8 mouse cellular contexts compared by ENCODE assay signal in the genomic region with DNA sequence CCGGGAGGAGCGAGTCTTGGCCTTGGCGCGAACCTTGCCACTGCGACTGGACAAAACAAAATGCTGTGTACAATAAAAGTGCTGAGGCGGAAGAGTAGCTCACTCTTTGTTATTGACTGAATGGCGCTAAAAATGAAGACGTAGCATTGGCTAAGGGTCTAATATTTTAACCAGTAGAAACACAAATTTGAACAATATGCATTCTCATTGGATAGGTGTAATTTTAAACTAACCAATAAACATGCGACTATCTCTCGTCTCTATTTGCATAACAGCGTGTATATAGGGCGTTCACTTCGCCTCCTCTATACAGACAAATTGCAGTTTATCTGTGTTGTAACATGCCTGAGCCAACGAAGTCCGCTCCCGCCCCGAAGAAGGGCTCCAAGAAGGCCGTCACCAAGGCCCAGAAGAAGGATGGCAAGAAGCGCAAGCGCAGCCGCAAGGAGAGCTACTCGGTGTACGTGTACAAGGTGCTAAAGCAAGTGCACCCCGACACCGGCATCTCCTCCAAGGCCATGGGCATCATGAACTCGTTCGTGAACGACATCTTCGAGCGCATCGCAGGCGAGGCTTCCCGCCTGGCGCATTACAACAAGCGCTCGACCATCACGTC. TPM values are rescaled to one million over a fixed set of nuclear protein-coding genes. Genes with fewer than 3 reads are reported as not detected.
DNase-seq lines count a peak whose midpoint lies in the region; ATAC-seq and TF ChIP-seq lines count a peak whose summit lies in the region.
"Not testable (repeated sequence)": the region's sequence is repeated elsewhere in the genome, so short reads cannot be mapped to it uniquely, and the experiment has no call there.

A gene (plus strand): TSS at position 288 of the 616 bp plus-strand sequence.

- not testable (repeated sequence) for H3K27me3 ChIP-seq in ES-Bruce4 (ENCODE audit: control insufficient read depth, insufficient read depth, low read length, poor library complexity, severe bottlenecking); forebrain, embryonic 11.5 days (ENCODE audit: control insufficient read depth, insufficient read depth, low read length); heart, postnatal 0 days (ENCODE audit: control insufficient read depth, insufficient read depth, low read length); liver, embryonic 12.5 days (replicated peaks); myocyte (ENCODE audit: control insufficient read depth, insufficient read depth, insufficient read length); stomach, embryonic 15.5 days (replicated peaks)

- peak within 1 kb of the TSS; percentile 70 for H3K4me2 ChIP-seq in forebrain, embryonic 11.5 days (ENCODE audit: low read depth, low read length, severe bottlenecking)
- peak within 1 kb of the TSS; percentile 66 for H3K4me2 ChIP-seq in heart, postnatal 0 days (ENCODE audit: low read depth, low read length)
- H3K4me2 ChIP-seq in liver, embryonic 12.5 days, result peak within 1 kb of the TSS; percentile 83
- H3K4me2 ChIP-seq in myocyte (ENCODE audit: low read depth), result peak within 1 kb of the TSS; percentile 79
- peak within 1 kb of the TSS; percentile 62 for H3K4me2 ChIP-seq in stomach, embryonic 15.5 days

- TF ChIP-seq EP300 in ES-Bruce4 (IDR thresholded peaks at IDR 0.05; ENCODE audit: insufficient read depth, low read depth, low read length); heart, postnatal 0 days (IDR thresholded peaks at IDR 0.05; ENCODE audit: low read depth): not testable (repeated sequence)

- not testable (repeated sequence) for H3K36me3 ChIP-seq in ES-Bruce4 (ENCODE audit: control insufficient read depth, insufficient read depth, low read length, poor library complexity, severe bottlenecking); forebrain, embryonic 11.5 days (ENCODE audit: control insufficient read depth, insufficient read depth, low read length); heart, postnatal 0 days (replicated peaks; ENCODE audit: control insufficient read depth, insufficient read depth, low read length); liver, embryonic 12.5 days; myocyte (ENCODE audit: control insufficient read depth, insufficient read depth); stomach, embryonic 15.5 days

- H3ac ChIP-seq in myocyte (ENCODE audit: control insufficient read depth, insufficient read length), result not testable (repeated sequence)

- not testable (repeated sequence) for H3K79me2 ChIP-seq in myocyte (ENCODE audit: control insufficient read depth, insufficient read depth)

- peak; percentile 96 for DNase-seq in c-Kit-positive CD71-positive TER-119-positive erythroid progenitor cells, embryonic 14.5 days (ENCODE audit: low spot score)
- DNase-seq in forebrain, embryonic 11.5 days (ENCODE audit: low spot score), result peak; percentile 85
- DNase-seq in heart, postnatal 0 days (ENCODE audit: low spot score), result peak; percentile 96
- DNase-seq in kidney, postnatal 25 days, result peak; percentile 52 to 58

- H3K4me1 ChIP-seq in ES-Bruce4 (ENCODE audit: control insufficient read depth, insufficient read depth, low read length); forebrain, embryonic 11.5 days (replicated peaks; ENCODE audit: control insufficient read depth, insufficient read depth, low read length): not testable (repeated sequence)
- H3K4me1 ChIP-seq in heart, postnatal 0 days (ENCODE audit: control insufficient read depth, insufficient read depth), result peaks cover 14% of the 10 kb centered on the region; the same call in 1 of the 2 replicates
- H3K4me1 ChIP-seq in liver, embryonic 12.5 days, result peaks cover 44% of the 10 kb centered on the region
- H3K4me1 ChIP-seq in stomach, embryonic 15.5 days, result peaks cover 16% of the 10 kb centered on the region

- H3K4me3 ChIP-seq in ES-Bruce4 (ENCODE audit: low read depth, low read length) (peak within 1 kb of the TSS; percentile 68), myocyte (peak within 1 kb of the TSS; percentile 12)
- H3K4me3 ChIP-seq in forebrain, embryonic 11.5 days (ENCODE audit: low read depth, low read length), result peak within 1 kb of the TSS; percentile 30
- H3K4me3 ChIP-seq in heart, postnatal 0 days (ENCODE audit: low read depth, low read length), result peak within 1 kb of the TSS; percentile 47
- H3K4me3 ChIP-seq in liver, embryonic 12.5 days, result peak within 1 kb of the TSS; percentile 58
- peak within 1 kb of the TSS; percentile 41 for H3K4me3 ChIP-seq in stomach, embryonic 15.5 days (replicated peaks)

- H3K9me3 ChIP-seq in ES-Bruce4 (replicated peaks; ENCODE audit: control insufficient read depth, insufficient read depth, low read length, poor library complexity, severe bottlenecking); forebrain, embryonic 11.5 days (ENCODE audit: control insufficient read depth, low read length); heart, postnatal 0 days (replicated peaks; ENCODE audit: control insufficient read depth, low read length); liver, embryonic 12.5 days (replicated peaks); stomach, embryonic 15.5 days: not testable (repeated sequence)

- peak within 1 kb of the TSS; percentile 96 for H3K9ac ChIP-seq in ES-Bruce4 (ENCODE audit: low read depth, poor library complexity, severe bottlenecking)
- peak within 1 kb of the TSS; percentile 79 for H3K9ac ChIP-seq in forebrain, embryonic 11.5 days (ENCODE audit: low read length)
- peak within 1 kb of the TSS; percentile 15; the same call in 1 of the 2 replicates for H3K9ac ChIP-seq in heart, postnatal 0 days (replicated peaks; ENCODE audit: low read depth, low read length)
- H3K9ac ChIP-seq in liver, embryonic 12.5 days, result peak within 1 kb of the TSS; percentile 90
- H3K9ac ChIP-seq in stomach, embryonic 15.5 days, result peak within 1 kb of the TSS; percentile 2; the same call in 1 of the 2 replicates

- ATAC-seq in forebrain, embryonic 11.5 days (replicated peaks; ENCODE audit: low FRiP score), result peak; percentile 95
- peak; percentile 92 for ATAC-seq in heart, postnatal 0 days (ENCODE audit: insufficient read depth, low read depth)
- peak; percentile 92 for ATAC-seq in liver, embryonic 12.5 days
- ATAC-seq in stomach, embryonic 15.5 days (ENCODE audit: insufficient read depth, low FRiP score, low read depth), result peak; percentile 96

- TF ChIP-seq CTCF in ES-Bruce4 (IDR thresholded peaks at IDR 0.05; ENCODE audit: low read depth, low read length); heart, postnatal 0 days (IDR thresholded peaks at IDR 0.05; ENCODE audit: low read depth): not testable (repeated sequence)

- H3K27ac ChIP-seq in ES-Bruce4 (ENCODE audit: insufficient read depth, low read length), result peak within 1 kb of the TSS; percentile 98
- peak within 1 kb of the TSS; percentile 96 for H3K27ac ChIP-seq in forebrain, embryonic 11.5 days (ENCODE audit: low read depth, low read length)
- peak within 1 kb of the TSS; percentile 77 for H3K27ac ChIP-seq in heart, postnatal 0 days (ENCODE audit: low read depth)
- peak within 1 kb of the TSS; percentile 97 for H3K27ac ChIP-seq in liver, embryonic 12.5 days
- H3K27ac ChIP-seq in stomach, embryonic 15.5 days, result peak within 1 kb of the TSS; percentile 91

- TF ChIP-seq POLR2A in ES-Bruce4 (IDR thresholded peaks at IDR 0.05; ENCODE audit: insufficient read depth, low read length) (peak; percentile 96), myocyte (IDR thresholded peaks at IDR 0.05; ENCODE audit: insufficient read length, low read depth) (peak; percentile 90)

- 1% methylated on average over 37 of the region's 37 CpGs for WGBS in forebrain, embryonic 11.5 days
- WGBS in heart, postnatal 0 days, result under 1% methylated on average over 36 of the region's 37 CpGs
- 0% methylated on average over 37 of the region's 37 CpGs for WGBS in liver, embryonic 12.5 days (ENCODE audit: insufficient replicate concordance)
- under 1% methylated on average over 33 of the region's 37 CpGs for WGBS in stomach, embryonic 15.5 days

TF ChIP-seq in myocyte, 11 proteins besides CTCF, POLR2A, EP300 and RAD21:
- TF ChIP-seq POLR2AphosphoS2 (IDR thresholded peaks at IDR 0.05; ENCODE audit: insufficient read length, low read depth), result peak; percentile 97
- TF ChIP-seq E2F4 (IDR thresholded peaks at IDR 0.05; ENCODE audit: insufficient read depth), result peak; percentile 73

RNA-seq across cellular contexts. Expression of the gene that starts here (rescaled TPM):
- polyA plus RNA-seq in ES-Bruce4 (2011; ENCODE audit: insufficient read depth, insufficient read length, low read depth, missing spikeins) (14.2 and 21.7 TPM in 2 replicates), myocyte (2012; fragmentation: generic; extraction: Trizol) (1.3 TPM)
- 5.0 and 5.7 TPM in 2 replicates for polyA plus RNA-seq in forebrain, embryonic 11.5 days (2014; fragmentation: Nextera tagmentation; extraction: Ambion mirVana)
- total RNA-seq in heart, postnatal 0 days (2014; rRNA removed; ENCODE audit: low replicate concordance), result 1,438 and 1,618 TPM in 2 replicates
- 0.60 and 0.90 TPM in 2 replicates for polyA plus RNA-seq in heart, postnatal 0 days (2015; fragmentation: Nextera tagmentation; extraction: Ambion mirVana)
- polyA plus RNA-seq in liver, embryonic 12.5 days (2016; fragmentation: Nextera tagmentation; extraction: Ambion mirVana), result 6.4 and 6.5 TPM in 2 replicates
- 2.5 and 3.3 TPM in 2 replicates for polyA plus RNA-seq in stomach, embryonic 15.5 days (2015; fragmentation: Nextera tagmentation; extraction: Ambion mirVana)

Comparison
In these comparisons a context has a peak if more than half of its experiments do, and no peak if none do; other contexts are left out.
1. Peak in every context shown above with its lines: DNase-seq, ATAC-seq, H3K4me3 ChIP-seq and H3K27ac ChIP-seq.
2. H3K4me3 ChIP-seq: peak in every context shown above with its lines; median percentile 68 in ES-Bruce4; 58 in liver, embryonic 12.5 days; 47 in heart, postnatal 0 days; 41 in stomach, embryonic 15.5 days; 30 in forebrain, embryonic 11.5 days; 12 in myocyte.
3. H3K9ac ChIP-seq: peak in every context shown above with its lines; median percentile 96 in ES-Bruce4; 90 in liver, embryonic 12.5 days; 79 in forebrain, embryonic 11.5 days; 15 in heart, postnatal 0 days; 2 in stomach, embryonic 15.5 days.